Mouse (Mus musculus) liver, postnatal 0 days (tissue): ENCODE results near the gene Prkcb.

Experiments
- CTCF ChIP-seq: sonication (generic); IDR thresholded peaks from 2 replicates; pipeline ENCODE4 v1.5.1; 2016; ENCODE audit warnings: antibody characterized with exemption, low read depth
- EP300 ChIP-seq: IDR thresholded peaks from 2 replicates; pipeline ENCODE4 v1.6.1; 2016; ENCODE audit warnings: antibody characterized with exemption, low read depth, mild to moderate bottlenecking

DNA sequence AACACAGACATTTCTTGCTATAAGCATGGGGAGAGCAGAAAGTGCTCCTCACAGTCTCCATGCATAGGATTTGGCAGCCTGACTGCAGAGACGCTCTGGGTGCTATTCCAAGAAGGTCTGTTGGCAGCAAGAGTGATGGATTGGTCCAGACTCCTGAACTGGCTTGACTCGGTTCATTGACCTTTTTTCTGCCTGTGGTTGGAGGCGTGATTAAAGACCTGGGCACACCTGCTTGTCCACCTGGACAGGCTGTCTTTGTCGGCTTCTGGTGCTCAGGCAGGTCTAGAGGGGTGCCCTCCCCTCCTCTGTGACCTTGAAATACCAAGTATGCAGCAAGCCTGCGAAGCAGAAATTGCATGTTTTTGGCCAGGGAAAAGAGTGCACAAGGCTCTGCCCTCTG lies 140.6 kb downstream of the Prkcb start:
- no peak for TF ChIP-seq CTCF
- no peak for TF ChIP-seq EP300
